Mouse (Mus musculus): ENCODE measurements around the gene Ccl8.

Ccl8 gene

DNA sequence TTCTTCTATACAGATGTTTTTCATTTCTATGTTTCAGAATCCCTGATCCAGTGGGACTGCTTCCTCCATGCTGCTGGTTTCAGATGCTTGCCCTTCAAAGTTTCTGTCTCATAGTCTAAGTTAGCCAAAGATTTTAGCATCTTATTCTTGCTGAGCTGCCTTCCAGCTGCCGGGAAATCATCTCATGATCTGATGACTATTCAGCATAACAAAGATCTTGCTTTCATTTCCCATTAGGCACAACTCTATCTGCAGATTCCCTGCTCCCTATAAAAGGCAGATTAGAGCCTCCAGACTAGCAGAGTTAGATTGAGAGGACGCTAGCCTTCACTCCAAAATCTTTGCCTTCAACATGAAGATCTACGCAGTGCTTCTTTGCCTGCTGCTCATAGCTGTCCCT lies at the start of gene Ccl8:
Gene Ccl8, plus strand, starts transcription at position 301 of the 400 bp plus-strand sequence.
- no peak for DNase-seq (ENCODE audit: low spot score in 2 of 2)

GRCm38 (mm10) chr11:82066953-82067571 lies 47.9 kb upstream of the Ccl8 start:
- no peak for DNase-seq (ENCODE audit: low spot score in 2 of 2)

GRCm38 (mm10) chr11:82071076-82071475 lies 43.9 kb upstream of the Ccl8 start:
- DNase-seq (ENCODE audit: low spot score in 2 of 2) = no peak

- no peak for DNase-seq (ENCODE audit: low spot score in 2 of 2)
These were observed 42.6 kb upstream of the Ccl8 start for GRCm38 (mm10) chr11:82072374-82072773.

DNA sequence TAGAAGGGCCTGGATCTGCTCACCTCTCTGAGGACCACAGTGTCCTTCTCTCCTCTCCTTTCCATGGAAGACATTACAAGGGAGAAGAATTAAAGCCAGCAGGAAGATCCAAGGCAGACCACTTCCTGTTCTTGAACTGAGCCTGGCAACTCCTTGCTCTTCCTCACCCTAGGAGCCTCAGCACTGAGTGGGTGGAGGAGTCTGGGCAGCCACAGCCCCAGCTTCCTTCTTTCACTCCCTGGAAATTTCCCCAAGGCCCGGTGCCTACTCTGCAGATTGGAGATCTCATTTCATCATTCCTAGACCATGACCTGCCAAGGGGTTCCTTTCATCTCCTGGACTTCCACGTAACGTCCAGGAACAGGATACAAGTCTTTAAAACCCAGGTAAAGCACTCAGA lies 42.0 kb upstream of the Ccl8 start:
- DNase-seq (ENCODE audit: low spot score in 2 of 2) = peak in 1 of 2 experiments; percentile 20

DNA sequence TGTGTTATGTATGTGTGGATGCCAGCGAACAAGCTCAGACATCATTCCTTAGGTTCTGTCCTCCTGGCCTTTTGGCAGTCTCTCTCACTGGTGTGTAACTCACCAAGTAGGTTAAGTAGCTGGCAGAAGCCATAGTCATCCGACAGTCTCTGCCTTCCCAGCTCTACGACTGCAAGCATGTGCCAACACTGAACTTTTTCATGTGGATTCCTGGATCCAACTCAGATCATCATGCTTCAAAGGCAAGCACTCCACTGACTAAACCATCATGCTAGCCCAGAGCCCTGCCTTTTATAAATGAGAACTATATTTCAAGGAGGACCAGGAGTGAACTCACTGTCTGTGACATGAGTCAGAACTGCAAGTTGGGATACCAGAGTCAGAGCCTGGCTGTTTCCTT lies 41.3 kb upstream of the Ccl8 start:
- DNase-seq (ENCODE audit: low spot score in 2 of 2) = no peak

- DNase-seq (ENCODE audit: low spot score in 2 of 2) = no peak
These were observed 38.0 kb upstream of the Ccl8 start for GRCm38 (mm10) chr11:82077031-82077430.

DNA sequence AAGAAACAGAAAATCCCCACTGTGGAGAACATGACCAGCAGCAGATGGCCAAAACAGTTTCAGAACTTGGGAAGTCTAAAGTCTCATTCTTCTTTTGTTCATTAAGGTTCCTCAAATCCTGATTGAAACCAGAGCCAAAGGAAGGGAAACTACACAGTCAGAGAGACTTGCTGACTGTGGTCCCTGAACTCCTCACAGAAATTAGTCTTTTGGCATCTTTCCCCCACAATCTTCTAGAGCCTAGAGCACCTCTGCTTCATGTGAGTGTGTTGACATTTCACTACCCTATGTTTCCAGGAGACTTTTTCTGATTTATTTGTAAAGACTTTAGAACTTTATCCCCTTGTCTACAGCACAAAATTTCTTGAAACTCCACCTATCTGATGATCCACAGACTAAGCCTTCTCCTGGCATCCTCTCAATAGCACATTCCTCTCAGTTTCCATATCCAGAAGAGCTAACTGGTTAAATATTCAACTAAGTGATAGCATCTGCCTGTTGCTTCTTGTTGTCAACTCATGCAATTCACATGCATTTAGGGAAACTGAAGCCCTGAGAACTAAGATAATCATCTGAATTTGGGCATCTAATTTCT lies 36.8 kb upstream of the Ccl8 start:
- no peak for DNase-seq (ENCODE audit: low spot score in 2 of 2)

DNA sequence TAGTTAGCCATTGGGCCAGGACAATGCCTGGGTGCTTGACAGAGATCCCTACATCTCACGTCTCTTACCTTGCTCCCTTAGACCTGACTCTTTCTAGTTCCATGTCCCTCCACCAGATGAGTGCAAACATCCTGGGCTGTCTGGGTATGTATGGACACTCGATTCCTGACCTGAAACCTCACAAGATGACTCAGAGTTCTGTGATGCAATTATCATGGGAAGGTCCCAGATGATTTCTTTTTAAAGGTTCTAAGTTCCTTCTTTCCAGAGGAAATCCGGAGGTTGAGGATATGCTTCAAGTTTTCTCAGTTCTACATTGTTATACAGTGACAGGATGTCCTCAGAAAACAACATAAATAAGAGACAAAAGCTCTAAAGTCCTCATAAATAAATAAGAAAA lies 34.1 kb upstream of the Ccl8 start:
- DNase-seq (ENCODE audit: low spot score in 2 of 2) = peak; percentile 38 to 46

GRCm38 (mm10) chr11:82084360-82084759 lies 30.6 kb upstream of the Ccl8 start:
- DNase-seq (ENCODE audit: low spot score in 2 of 2) = no peak

GRCm38 (mm10) chr11:82099511-82100323 lies 15.3 kb upstream of the Ccl8 start:
- DNase-seq (ENCODE audit: low spot score in 2 of 2) = no peak

DNA sequence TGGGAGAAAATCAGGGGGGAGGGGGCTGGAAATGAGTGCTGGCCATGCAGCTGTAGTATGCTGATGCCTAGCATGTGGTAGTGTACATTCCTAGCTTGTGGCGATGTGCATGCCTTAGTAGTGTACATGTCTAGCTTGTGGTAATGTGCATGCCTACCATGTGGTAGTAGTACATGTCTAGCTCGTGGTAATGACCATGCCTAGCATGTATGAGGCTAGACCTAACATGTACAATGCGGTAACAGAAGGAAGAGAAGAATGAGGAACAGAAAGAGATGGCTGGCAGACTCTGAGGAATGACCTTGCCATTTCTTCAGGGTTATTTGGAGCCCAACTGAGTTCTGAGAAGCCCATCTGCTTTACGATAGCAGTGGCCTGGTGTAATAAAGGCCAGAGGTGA lies 13.9 kb upstream of the Ccl8 start:
- DNase-seq (ENCODE audit: low spot score in 2 of 2) = no peak

GRCm38 (mm10) chr11:82101529-82101928 lies 13.5 kb upstream of the Ccl8 start, which contains the start of gene Ccl12:
TSS of gene Ccl12 (plus strand) at chr11:82101845.
- peak in 1 of 2 experiments; percentile 42 for DNase-seq (ENCODE audit: low spot score in 2 of 2)

- DNase-seq (ENCODE audit: low spot score in 2 of 2) = no peak
These were observed 5.4 kb upstream of the Ccl8 start for GRCm38 (mm10) chr11:82109611-82110010.

DNA sequence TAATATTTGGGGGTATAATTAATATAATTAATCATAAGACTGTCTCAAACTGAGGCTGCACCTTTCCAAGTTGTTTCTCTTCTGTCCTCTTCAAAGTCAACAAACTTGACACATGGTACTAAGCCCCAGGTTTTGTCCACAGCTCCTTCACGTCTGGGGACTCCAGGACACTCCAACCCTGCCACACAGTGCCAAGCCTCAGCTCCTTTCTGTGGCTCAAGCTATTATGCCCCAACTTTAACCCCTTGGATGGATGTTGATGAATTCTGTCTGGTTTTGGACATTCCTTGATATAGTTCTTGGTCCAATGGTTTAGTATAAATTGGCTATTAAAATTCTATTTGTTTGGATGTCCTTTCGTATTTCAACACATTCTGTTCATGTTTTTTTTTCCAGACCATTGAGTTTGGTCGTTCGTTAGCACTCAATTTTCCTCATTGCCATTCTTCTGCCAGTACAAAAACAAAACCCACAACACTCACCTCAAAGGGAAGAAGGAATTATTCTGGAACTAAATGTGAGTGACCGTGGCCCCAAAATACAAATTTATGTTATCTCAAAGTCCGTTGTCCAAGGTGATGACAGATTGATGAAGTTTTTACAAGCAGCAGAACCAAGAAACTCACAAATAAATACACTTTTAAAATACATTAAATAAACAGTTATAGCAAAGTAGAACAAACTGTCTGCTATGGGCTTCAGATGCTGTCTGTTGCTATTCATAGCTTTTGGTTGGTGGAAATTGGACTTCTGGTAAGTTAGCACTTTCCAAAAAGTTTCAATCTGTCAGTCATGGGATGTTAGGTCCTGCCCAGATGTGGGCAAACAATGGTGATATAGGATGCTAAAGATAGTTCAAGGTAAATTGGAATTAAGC lies 4.4 kb upstream of the Ccl8 start:
- no peak for DNase-seq (ENCODE audit: low spot score in 2 of 2)

DNA sequence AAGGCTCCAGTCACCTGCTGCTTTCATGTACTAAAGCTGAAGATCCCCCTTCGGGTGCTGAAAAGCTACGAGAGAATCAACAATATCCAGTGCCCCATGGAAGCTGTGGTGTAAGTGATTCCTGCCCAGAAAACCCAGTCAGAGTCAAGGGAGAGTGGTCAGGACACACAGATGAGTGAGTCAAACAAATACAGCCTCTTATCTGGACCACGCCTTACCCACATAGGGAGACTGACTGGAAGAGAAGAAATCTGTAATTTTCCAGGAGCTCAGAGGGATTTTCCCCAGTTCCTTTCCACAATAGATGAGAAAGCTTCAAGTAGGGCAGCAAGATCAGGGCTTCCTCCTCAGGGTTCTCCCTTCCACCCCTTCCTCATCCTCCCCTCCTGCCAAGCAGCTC lies 1.1 kb downstream of the Ccl8 start:
- no peak for DNase-seq (ENCODE audit: low spot score in 2 of 2)

GRCm38 (mm10) chr11:82132977-82133376 lies 18.0 kb downstream of the Ccl8 start:
- DNase-seq (ENCODE audit: low spot score in 2 of 2) = peak; percentile 41 to 54

GRCm38 (mm10) chr11:82136196-82136595 lies 21.2 kb downstream of the Ccl8 start:
- DNase-seq (ENCODE audit: low spot score in 2 of 2) = no peak

DNA sequence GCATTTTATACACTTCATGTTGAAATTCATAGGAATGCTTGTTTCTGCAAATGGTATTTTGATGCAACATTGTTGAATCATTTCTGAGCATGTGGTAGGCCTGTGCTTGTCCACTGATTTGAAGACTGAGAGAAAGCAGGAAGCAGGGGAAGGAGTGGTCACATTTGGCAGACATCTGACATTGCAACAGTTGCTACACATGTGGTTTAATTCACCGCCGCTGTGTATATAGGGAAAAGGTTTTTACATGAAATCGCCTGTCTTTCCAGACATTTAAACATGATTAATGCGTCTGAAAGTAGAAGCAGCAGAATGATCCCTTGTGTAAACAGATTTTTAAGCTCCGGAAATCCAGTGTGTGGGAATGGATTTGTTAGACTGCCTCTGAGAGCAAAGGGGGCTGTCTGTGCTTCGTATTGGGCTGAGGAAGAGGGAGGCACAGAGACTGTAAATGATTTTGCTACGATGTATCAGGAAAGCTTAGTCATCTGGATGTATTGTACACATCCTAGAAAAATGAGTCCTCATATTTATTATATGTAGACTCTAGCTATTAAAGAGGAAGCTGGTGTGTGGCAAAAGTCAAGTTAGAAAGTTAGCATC lies 24.6 kb downstream of the Ccl8 start:
- peak; percentile 41 to 43 for DNase-seq (ENCODE audit: low spot score in 2 of 2)

GRCm38 (mm10) chr11:82159126-82159525 lies 44.1 kb downstream of the Ccl8 start:
- DNase-seq (ENCODE audit: low spot score in 2 of 2) = no peak

DNA sequence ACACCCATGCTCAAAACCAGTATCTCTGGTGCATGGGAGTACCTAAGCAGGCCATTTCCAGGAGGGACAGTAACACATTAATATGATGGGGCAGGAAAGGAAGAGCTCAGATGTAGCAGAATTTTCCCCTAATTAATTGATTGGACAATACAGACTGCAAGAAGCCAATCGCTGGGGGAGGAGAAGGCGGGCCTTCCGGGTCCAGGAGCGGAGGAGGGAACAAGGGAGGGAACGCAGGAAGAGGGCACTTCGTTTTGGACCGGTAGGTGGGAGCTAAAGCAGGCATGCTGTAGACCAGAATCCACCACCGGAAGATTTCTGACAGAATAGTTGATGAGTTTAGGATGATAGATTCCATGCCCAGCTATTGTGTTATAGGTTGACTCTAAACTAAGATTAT lies 48.3 kb downstream of the Ccl8 start:
- no peak for DNase-seq (ENCODE audit: low spot score in 2 of 2)
